Mouse (Mus musculus): ENCODE measurements around the gene Defb9. TPM values are rescaled to one million over a fixed set of nuclear protein-coding genes. Genes with fewer than 3 reads are reported as not detected.
A peak's percentile ranks its signal among the peaks of the same experiment; 100 is the strongest.
"Not testable (repeated sequence)": the region's sequence is repeated elsewhere in the genome, so short reads cannot be mapped to it uniquely, and the experiment has no call there.

Defb9 gene
- total RNA-seq, 1 experiment: not detected

GRCm38 (mm10) chr8:21911931-21912330, 26.7 kb upstream of the Defb9 start:
- no peak overlapping the region; the same call in 1 of the 2 replicates for H3K27ac ChIP-seq (ENCODE audit: insufficient read depth, low read depth, low read length, poor library complexity, severe bottlenecking)
- peaks cover 5 to 9% of the 10 kb centered on the region in 2 experiments; a peak in 3 of 4 replicates for H3K4me1 ChIP-seq (ENCODE audit: control insufficient read depth in 2 of 2, insufficient read depth in 2 of 2, low read length in 2 of 2, poor library complexity in 1 of 2)
- in situ Hi-C loops (cut with MboI; ENCODE audit: low sequenced_read_pairs in 2 of 2, unreplicated experiment in 2 of 2): no loop called here
- no peak for TF ChIP-seq CHD2 (IDR thresholded peaks at IDR 0.05; ENCODE audit: low read depth, low read length)
- no peak for TF ChIP-seq ZC3H11A (IDR thresholded peaks at IDR 0.05; ENCODE audit: borderline replicate concordance, low read depth, low read length)
- TF ChIP-seq HCFC1 (IDR thresholded peaks at IDR 0.05; ENCODE audit: borderline replicate concordance, insufficient read depth, low read length): no peak
- no peak for TF ChIP-seq MAFK (IDR thresholded peaks at IDR 0.05; ENCODE audit: insufficient read depth, low read depth, low read length)
- no peak for TF ChIP-seq ZNF384 (IDR thresholded peaks at IDR 0.05; ENCODE audit: low read depth, low read length)
- H3K9me3 ChIP-seq (ENCODE audit: control insufficient read depth, insufficient read depth, low read depth, low read length): no peaks in the 10 kb centered on the region
- H3K9ac ChIP-seq (ENCODE audit: insufficient read depth, low read depth, low read length, poor library complexity, severe bottlenecking): no peak overlapping the region
- no peaks in the 10 kb centered on the region for H3K36me3 ChIP-seq (ENCODE audit: control insufficient read depth, insufficient read depth, low read length, poor library complexity, severe bottlenecking)
- peak; percentile 38 for DNase-seq (ENCODE audit: low read depth, low spot score)
- no peak overlapping the region for H3K4me3 ChIP-seq (ENCODE audit: insufficient read depth in 1 of 2, low read depth in 1 of 2, low read length in 2 of 2, poor library complexity in 1 of 2, severe bottlenecking in 1 of 2)

GRCm38 (mm10) chr8:21906290-21906689, 21.1 kb upstream of the Defb9 start, which contains the start of gene Defb11:
Gene Defb11, minus strand, starts transcription at chr8:21906412.
- DNase-seq (ENCODE audit: low read depth, low spot score): not testable (repeated sequence)

GRCm38 (mm10) chr8:21858586-21858985, 26.6 kb downstream of the Defb9 start, which contains the start of gene Defb10:
Gene Defb10, plus strand, starts transcription at chr8:21858901.
- in situ Hi-C loops (cut with MboI; ENCODE audit: low sequenced_read_pairs in 2 of 2, unreplicated experiment in 2 of 2): not testable (repeated sequence)

More at GRCm38 (mm10) chr8:21906290-21906689, 21.1 kb upstream of the Defb9 start, which contains the start of gene Defb11:
- H3K9me3 ChIP-seq (ENCODE audit: control insufficient read depth, insufficient read depth, low read depth, low read length); H3K4me1 ChIP-seq (ENCODE audit: control insufficient read depth in 2 of 2, insufficient read depth in 2 of 2, low read length in 2 of 2, poor library complexity in 1 of 2); H3K36me3 ChIP-seq (ENCODE audit: control insufficient read depth, insufficient read depth, low read length, poor library complexity, severe bottlenecking); H3K9ac ChIP-seq (ENCODE audit: insufficient read depth, low read depth, low read length, poor library complexity, severe bottlenecking); in situ Hi-C loops (cut with MboI; ENCODE audit: low sequenced_read_pairs in 2 of 2, unreplicated experiment in 2 of 2); H3K4me3 ChIP-seq (ENCODE audit: insufficient read depth in 1 of 2, low read depth in 1 of 2, low read length in 2 of 2, poor library complexity in 1 of 2, severe bottlenecking in 1 of 2); H3K27ac ChIP-seq (ENCODE audit: insufficient read depth, low read depth, low read length, poor library complexity, severe bottlenecking): not testable (repeated sequence)

More at GRCm38 (mm10) chr8:21858586-21858985, 26.6 kb downstream of the Defb9 start, which contains the start of gene Defb10:
- not testable (repeated sequence) for H3K9me3 ChIP-seq (ENCODE audit: control insufficient read depth, insufficient read depth, low read depth, low read length); H3K4me3 ChIP-seq (ENCODE audit: insufficient read depth in 1 of 2, low read depth in 1 of 2, low read length in 2 of 2, poor library complexity in 1 of 2, severe bottlenecking in 1 of 2); H3K4me1 ChIP-seq (ENCODE audit: control insufficient read depth in 2 of 2, insufficient read depth in 2 of 2, low read length in 2 of 2, poor library complexity in 1 of 2); H3K27ac ChIP-seq (ENCODE audit: insufficient read depth, low read depth, low read length, poor library complexity, severe bottlenecking); H3K36me3 ChIP-seq (ENCODE audit: control insufficient read depth, insufficient read depth, low read length, poor library complexity, severe bottlenecking); H3K9ac ChIP-seq (ENCODE audit: insufficient read depth, low read depth, low read length, poor library complexity, severe bottlenecking); DNase-seq (ENCODE audit: low read depth, low spot score)

Other genes with a start within 250 kb of the Defb9 start
- gene Defa17, start 229.6 kb downstream of the Defb9 start, total RNA-seq (2012; rRNA removed): not detected in 2 replicates
- not detected in 2 replicates for gene Defa34, start 219.6 kb downstream of the Defb9 start, total RNA-seq (2012; rRNA removed)
- not detected in 2 replicates for gene AY761184, start 181.8 kb downstream of the Defb9 start, total RNA-seq (2012; rRNA removed)
- gene Defa24, start 150.9 kb downstream of the Defb9 start, total RNA-seq (2012; rRNA removed): not detected in 2 replicates
- gene Defb50, start 61.9 kb downstream of the Defb9 start, total RNA-seq (2012; rRNA removed): not detected in 2 replicates
- gene Defb2, start 45.5 kb downstream of the Defb9 start, total RNA-seq (2012; rRNA removed): not detected in 2 replicates
- gene Defb10, start 26.5 kb downstream of the Defb9 start, total RNA-seq (2012; rRNA removed): not detected in 2 replicates
- not detected in 2 replicates for gene Defb11, start 21.0 kb upstream of the Defb9 start, total RNA-seq (2012; rRNA removed)
- gene Defb15, start 47.3 kb upstream of the Defb9 start, total RNA-seq (2012; rRNA removed): not detected in 2 replicates
- not detected in 2 replicates for gene Defb35, start 52.9 kb upstream of the Defb9 start, total RNA-seq (2012; rRNA removed)
- not detected in 2 replicates for gene Defb13, start 61.3 kb upstream of the Defb9 start, total RNA-seq (2012; rRNA removed)
- gene Fam90a1a, start 73.3 kb upstream of the Defb9 start, total RNA-seq (2012; rRNA removed): 0.21 TPM in 1 of 2 replicates, not detected in the other
- not detected in 2 replicates for gene Ccdc70, start 84.4 kb upstream of the Defb9 start, total RNA-seq (2012; rRNA removed)
- 3.2 and 5.3 TPM in 2 replicates for gene Atp7b, start 174.9 kb upstream of the Defb9 start, total RNA-seq (2012; rRNA removed)
- 44.7 and 55.4 TPM in 2 replicates for gene Alg11, start 175.3 kb upstream of the Defb9 start, total RNA-seq (2012; rRNA removed)
- not detected in 2 replicates for gene Nek5, start 239.6 kb upstream of the Defb9 start, total RNA-seq (2012; rRNA removed)

Data from ES-E14 (cell line).